In genomic region chr9:57834629-57835417, GRCm38 (mm10) we compare ENCODE assay signal across 8 mouse cellular contexts. TPM values are rescaled to one million over a fixed set of nuclear protein-coding genes. Genes with fewer than 3 reads are reported as not detected.
A peak's percentile ranks its signal among the peaks of the same experiment; 100 is the strongest.
DNase-seq lines count a peak whose midpoint lies in the region; ATAC-seq and TF ChIP-seq lines count a peak whose summit lies in the region.

No protein-coding gene starts in this region.

- peak overlapping the region; percentile 80 for H3K4me2 ChIP-seq in hindbrain, postnatal 0 days (ENCODE audit: low read depth, low read length)
- peak overlapping the region; percentile 59 for H3K4me2 ChIP-seq in neural tube, embryonic 13.5 days

- no peaks in the 10 kb centered on the region for H3K9me3 ChIP-seq in embryonic facial prominence, embryonic 10.5 days
- no peaks in the 10 kb centered on the region for H3K9me3 ChIP-seq in hindbrain, postnatal 0 days (ENCODE audit: low read length)
- no peaks in the 10 kb centered on the region for H3K9me3 ChIP-seq in neural tube, embryonic 13.5 days

- no peaks in the 10 kb centered on the region; the same call in 1 of the 2 replicates for H3K27me3 ChIP-seq in embryonic facial prominence, embryonic 10.5 days (replicated peaks; ENCODE audit: low read depth, poor library complexity, severe bottlenecking)
- no peaks in the 10 kb centered on the region for H3K27me3 ChIP-seq in hindbrain, postnatal 0 days (ENCODE audit: insufficient read depth, low read length)
- H3K27me3 ChIP-seq in neural tube, embryonic 13.5 days: peaks cover 7% of the 10 kb centered on the region; the same call in 1 of the 2 replicates

- H3K4me1 ChIP-seq in embryonic facial prominence, embryonic 10.5 days: peaks cover 64% of the 10 kb centered on the region
- peaks cover 19% of the 10 kb centered on the region for H3K4me1 ChIP-seq in hindbrain, postnatal 0 days (ENCODE audit: insufficient read depth, low read length)
- H3K4me1 ChIP-seq in neural tube, embryonic 13.5 days (replicated peaks): peaks cover 59% of the 10 kb centered on the region

- peak overlapping the region; percentile 84 for H3K4me3 ChIP-seq in left cerebral cortex, adult 2 months
- peak overlapping the region; percentile 91 for H3K4me3 ChIP-seq in embryonic facial prominence, embryonic 10.5 days
- H3K4me3 ChIP-seq in hindbrain, postnatal 0 days (ENCODE audit: low read length): no peak overlapping the region
- peak overlapping the region; percentile 73 for H3K4me3 ChIP-seq in neural tube, embryonic 13.5 days

- H3K9ac ChIP-seq in hindbrain, postnatal 0 days (replicated peaks; ENCODE audit: low read length): no peak overlapping the region; the same call in 1 of the 2 replicates
- H3K9ac ChIP-seq in neural tube, embryonic 13.5 days: peak overlapping the region; percentile 50

- ATAC-seq in hindbrain, postnatal 0 days: no peak
- no peak for ATAC-seq in neural tube, embryonic 13.5 days (ENCODE audit: low read depth)
- no peak for ATAC-seq in frontal cortex, adult (ENCODE audit: low TSS enrichment)

- peaks cover 12% of the 10 kb centered on the region for H3K36me3 ChIP-seq in embryonic facial prominence, embryonic 10.5 days (replicated peaks)
- H3K36me3 ChIP-seq in hindbrain, postnatal 0 days (ENCODE audit: insufficient read depth, low read length): no peaks in the 10 kb centered on the region
- H3K36me3 ChIP-seq in neural tube, embryonic 13.5 days: 0 out of 2 replicates have a peak, but pooled peaks cover 3% of the 10 kb centered on the region

- 0 out of 2 replicates have a peak overlapping the region, but pooled peaks have one; percentile 2 for H3K27ac ChIP-seq in left cerebral cortex, adult 2 months
- H3K27ac ChIP-seq in embryonic facial prominence, embryonic 10.5 days (replicated peaks): peak overlapping the region; percentile 72
- H3K27ac ChIP-seq in hindbrain, postnatal 0 days: no peak overlapping the region
- H3K27ac ChIP-seq in neural tube, embryonic 13.5 days (replicated peaks): no peak overlapping the region

- 9% methylated on average over 11 of the region's 11 CpGs for WGBS in embryonic facial prominence, embryonic 10.5 days
- 42% methylated on average over 11 of the region's 11 CpGs for WGBS in hindbrain, postnatal 0 days
- WGBS in neural tube, embryonic 13.5 days: 11% methylated on average over 11 of the region's 11 CpGs

- no peak for DNase-seq in left cerebral cortex, adult 2 months (ENCODE audit: extremely low spot score in 1 of 2, low spot score in 2 of 2)
- DNase-seq in left cerebral cortex, adult 8-10 months (ENCODE audit: low spot score in 2 of 2): no peak
- DNase-seq in embryonic facial prominence, embryonic 10.5 days (ENCODE audit: low spot score): peak; percentile 47
- no peak for DNase-seq in hindbrain, postnatal 0 days (ENCODE audit: low spot score)
- DNase-seq in cerebellum, adult 9-10 months: no peak
- no peak for DNase-seq in lung, postnatal 36 days

- TF ChIP-seq CTCF in left cerebral cortex, adult 2 months (IDR thresholded peaks at IDR 0.05): no peak
- TF ChIP-seq CTCF in hindbrain, postnatal 0 days (IDR thresholded peaks at IDR 0.05; ENCODE audit: low read depth): no peak

- intact Hi-C loops in left cerebral cortex, adult 2 months (cut with DNase I): no loop called here

RNA-seq across cellular contexts. Expression of gene Arid3b, which starts 1.8 kb away (rescaled TPM):
- 10 to 100 TPM; 10.9 to 14.8 TPM for total RNA-seq in left cerebral cortex, adult 2 months (2021)
- 10 to 100 TPM; 10.9 to 15.0 (median 13.4) TPM for total RNA-seq in left cerebral cortex, adult 8-10 months (2022)
- polyA plus RNA-seq in embryonic facial prominence, embryonic 10.5 days (2016; fragmentation: Nextera tagmentation; extraction: Ambion mirVana): 51.0 and 64.3 TPM in 2 replicates
- 7.7 TPM in 2 replicates for total RNA-seq in hindbrain, postnatal 0 days (2014; rRNA removed)
- 4.3 and 4.4 TPM in 2 replicates for polyA plus RNA-seq in hindbrain, postnatal 0 days (2015; fragmentation: Nextera tagmentation; extraction: Ambion mirVana)
- polyA plus RNA-seq in neural tube, embryonic 13.5 days (2015; fragmentation: Nextera tagmentation; extraction: Ambion mirVana): 11.4 and 11.7 TPM in 2 replicates

Comparison
In these comparisons a context has a peak if more than half of its experiments do, and no peak if none do; other contexts are left out.
1. H3K27ac ChIP-seq: peak in left cerebral cortex, adult 2 months (single experiment) and embryonic facial prominence, embryonic 10.5 days (single experiment); none in hindbrain, postnatal 0 days (single experiment) and neural tube, embryonic 13.5 days (single experiment).